Mouse (Mus musculus) E14TG2a.4 (cell line): Measurements from ENCODE around the gene Tsr2.

ENCODE experiments used
- CTCF ChIP-seq: conservative IDR thresholded peaks from 2 replicates; pipeline ENCODE4 v1.5.1; 2014; ENCODE audit warnings: low read length
- NANOG ChIP-seq: IDR thresholded peaks from 2 replicates; pipeline ENCODE4 v1.6.1; 2014; ENCODE audit warnings: borderline replicate concordance, low read length, mixed read lengths
- POU5F1 ChIP-seq: IDR thresholded peaks from 2 replicates; pipeline ENCODE4 v1.6.1; 2014; ENCODE audit warnings: low read length, borderline replicate concordance

DNA sequence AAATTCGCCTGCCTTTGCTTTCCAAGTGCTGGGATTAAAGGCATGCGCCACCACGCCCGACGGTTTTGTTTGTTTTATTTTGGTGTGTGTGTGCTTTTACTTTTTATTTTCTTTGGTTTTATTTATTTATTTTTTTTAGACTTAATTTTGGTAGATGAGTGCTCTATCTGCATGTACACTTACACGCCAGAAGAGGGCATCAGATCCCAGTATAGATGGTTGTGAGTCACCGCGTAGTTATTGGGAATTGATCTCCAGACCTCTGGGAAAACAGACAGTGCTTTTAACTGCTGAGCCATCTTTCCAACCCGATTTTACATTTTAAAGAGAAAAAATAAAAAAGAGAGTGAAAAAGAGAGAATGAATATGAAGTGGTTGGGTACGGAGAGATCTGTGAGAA lies 36.4 kb upstream of the Tsr2 start:
- TF ChIP-seq CTCF (peak; percentile 37), POU5F1 (no peak), NANOG (no peak)
